Mouse (Mus musculus) layer of hippocampus, postnatal 14 days (tissue): ENCODE data around the gene Tmc6. TPM values are rescaled to one million over a fixed set of nuclear protein-coding genes. Genes with fewer than 3 reads are reported as not detected.

Experiments
- total RNA-seq, 2 experiments: library from RNA; stranded (reverse); gene quantifications; 2 replicates each; pipeline ENCODE4 v1.2.3; 2021

Gene Tmc6
- total RNA-seq, 2 experiments from 2014 or later, result 4.9 to 6.3 TPM

Other genes with a start within 250 kb of the Tmc6 start
- 10 to 100 TPM; 61.8 to 67.9 TPM for gene Tnrc6c, start 127.9 kb downstream of the Tmc6 start, total RNA-seq
- 1 to 10 TPM in 1 of 2 experiments, under 1 TPM in 1; 0.88 to 1.6 TPM for gene Tmc8, start 122 bp downstream of the Tmc6 start, total RNA-seq
- gene 6030468B19Rik, start 15.5 kb upstream of the Tmc6 start, total RNA-seq, result under 1 TPM in 1 of 2 experiments, not detected in 1; 0.51 TPM
- gene Gm20708, start 27.5 kb upstream of the Tmc6 start, total RNA-seq, result 1 to 10 TPM; 2.8 to 3.2 TPM
- 10 to 100 TPM; 15.2 to 15.4 TPM for gene Syngr2, start 27.5 kb upstream of the Tmc6 start, total RNA-seq
- 1 to 10 TPM; 4.2 to 4.5 TPM for gene Afmid, start 43.7 kb upstream of the Tmc6 start, total RNA-seq
- 1 to 10 TPM; 1.6 to 3.3 TPM for gene Tk1, start 43.9 kb upstream of the Tmc6 start, total RNA-seq
- 1 to 10 TPM; 2.1 to 3.4 TPM for gene Birc5, start 67.1 kb upstream of the Tmc6 start, total RNA-seq
- gene Tmem235, start 78.6 kb upstream of the Tmc6 start, total RNA-seq, result not detected
- 1 to 10 TPM; 3.1 to 3.5 TPM for gene Tha1, start 91.3 kb upstream of the Tmc6 start, total RNA-seq
- gene Socs3, start 187.8 kb upstream of the Tmc6 start, total RNA-seq, result 1 to 10 TPM; 2.1 to 3.2 TPM
- 10 to 100 TPM; 65.4 to 66.9 TPM for gene Pgs1, start 204.1 kb upstream of the Tmc6 start, total RNA-seq